Mouse (Mus musculus) embryo, embryonic 10 days (tissue): ENCODE results near the gene Pvalb.

ENCODE experiments used
- DNase-seq: peaks from one replicate; pipeline ENCODE4 v3.0.0-alpha.2; 2015; ENCODE audit warnings: low spot score

The Pvalb gene

GRCm38 (mm10) chr15:78195096-78195880 lies 10.9 kb downstream of the Pvalb start:
- no peak for DNase-seq

- DNase-seq, result no peak
Measured at GRCm38 (mm10) chr15:78194320-78194719, 11.9 kb downstream of the Pvalb start.

GRCm38 (mm10) chr15:78189636-78190035 lies 16.6 kb downstream of the Pvalb start:
- no peak for DNase-seq

DNA sequence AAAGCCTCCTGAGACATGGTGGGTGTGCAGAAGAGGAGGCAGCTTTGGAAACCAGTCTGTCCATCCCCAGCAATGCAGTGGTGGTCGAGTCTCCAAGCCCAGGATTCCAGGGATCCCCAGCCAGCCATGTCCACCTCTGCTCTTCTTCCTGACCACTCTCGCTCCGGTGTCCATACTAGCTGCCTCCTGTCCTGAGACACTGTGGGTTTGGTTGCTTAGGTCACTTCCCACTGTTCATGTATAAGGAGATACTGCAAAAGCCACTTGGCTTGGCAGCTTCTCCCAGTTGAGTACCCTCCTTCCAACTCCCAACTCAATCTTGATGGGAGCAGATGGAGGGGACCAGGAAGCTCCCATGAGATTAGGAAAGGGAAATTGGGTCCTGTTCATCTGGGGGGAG lies 17.7 kb downstream of the Pvalb start:
- DNase-seq, result no peak

- DNase-seq, result no peak
Measured at GRCm38 (mm10) chr15:78186906-78187305, 19.3 kb downstream of the Pvalb start.

DNA sequence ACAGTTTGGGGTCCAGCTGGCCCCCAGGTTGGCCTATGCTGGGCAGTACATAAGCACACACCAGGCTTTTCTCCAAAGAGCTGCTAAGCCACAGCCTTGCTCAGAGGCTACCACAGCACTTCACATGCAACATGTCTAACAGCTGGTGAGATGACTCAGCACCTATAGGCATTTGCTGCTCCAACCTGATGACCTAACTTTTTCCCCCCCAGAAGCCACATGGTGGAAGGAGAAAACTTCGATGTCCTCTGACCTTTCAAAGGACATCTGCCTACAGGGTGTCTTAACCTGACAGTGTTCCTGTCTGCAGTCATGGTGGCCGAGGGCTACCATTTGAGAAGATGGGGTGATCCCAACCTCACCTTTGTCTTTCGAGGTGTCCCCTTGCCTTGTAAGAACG lies 20.6 kb downstream of the Pvalb start:
- no peak for DNase-seq

DNA sequence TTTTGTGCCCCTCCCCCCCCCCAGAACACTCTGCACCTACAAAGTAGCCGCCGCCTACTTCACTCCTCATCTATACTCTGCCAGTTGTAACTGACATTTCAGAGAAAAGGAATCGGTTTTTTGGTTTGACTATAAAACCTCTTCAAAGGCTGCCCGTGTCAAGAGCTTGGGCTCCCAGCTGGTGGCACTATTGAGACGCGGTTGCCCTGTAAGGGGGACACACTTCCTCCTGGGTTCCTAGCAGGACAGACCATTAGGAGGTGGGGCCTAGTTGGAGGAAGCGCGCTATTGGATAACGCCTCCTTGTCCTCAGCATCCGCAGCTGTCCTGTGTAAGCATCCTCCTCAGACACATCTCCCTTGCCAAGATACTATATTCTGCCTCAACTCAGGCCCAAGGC lies 21.3 kb downstream of the Pvalb start:
- peak; percentile 89 for DNase-seq

GRCm38 (mm10) chr15:78181701-78182405 lies 24.3 kb downstream of the Pvalb start:
- no peak for DNase-seq

DNA sequence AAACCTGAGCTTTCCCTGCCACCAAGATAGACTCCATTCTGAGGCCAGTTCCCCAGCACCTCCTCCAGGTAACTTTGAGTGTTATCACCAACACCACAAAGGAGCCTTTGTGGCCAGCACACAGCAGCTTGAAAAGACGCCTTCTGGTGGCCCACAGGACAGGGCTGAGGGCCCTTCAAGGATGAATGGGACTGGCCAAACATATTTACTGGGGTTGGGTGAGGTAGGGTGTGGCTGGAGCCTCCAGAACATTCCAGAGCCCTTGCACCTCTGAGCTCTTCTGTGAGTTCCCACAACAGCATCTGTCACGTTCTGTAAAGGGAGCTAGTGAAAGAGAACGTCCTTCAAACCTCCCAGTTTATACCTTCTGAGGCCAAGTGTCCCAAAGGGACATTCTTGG lies 26.4 kb downstream of the Pvalb start:
- DNase-seq, result no peak

DNA sequence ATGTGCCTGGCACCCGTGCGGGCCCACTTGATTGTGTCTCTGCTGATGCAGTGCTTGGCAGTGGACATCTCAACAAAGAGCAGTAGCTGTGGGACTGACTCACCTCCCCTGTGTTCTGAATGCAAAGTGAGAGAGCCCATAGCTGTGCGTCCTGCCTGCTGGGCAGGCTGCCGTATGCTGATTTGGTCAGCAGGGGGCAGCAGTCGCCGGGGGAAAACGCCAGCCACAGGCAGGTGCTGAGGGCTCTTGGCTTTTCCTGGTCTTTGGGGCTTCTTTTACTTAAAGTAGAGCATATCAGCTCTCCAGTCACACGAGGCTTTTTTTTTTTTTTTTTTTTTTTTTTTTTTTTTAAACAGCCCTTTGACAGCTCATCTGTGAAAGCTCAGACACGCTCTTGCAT lies 27.8 kb downstream of the Pvalb start:
- DNase-seq, result peak; percentile 75

DNA sequence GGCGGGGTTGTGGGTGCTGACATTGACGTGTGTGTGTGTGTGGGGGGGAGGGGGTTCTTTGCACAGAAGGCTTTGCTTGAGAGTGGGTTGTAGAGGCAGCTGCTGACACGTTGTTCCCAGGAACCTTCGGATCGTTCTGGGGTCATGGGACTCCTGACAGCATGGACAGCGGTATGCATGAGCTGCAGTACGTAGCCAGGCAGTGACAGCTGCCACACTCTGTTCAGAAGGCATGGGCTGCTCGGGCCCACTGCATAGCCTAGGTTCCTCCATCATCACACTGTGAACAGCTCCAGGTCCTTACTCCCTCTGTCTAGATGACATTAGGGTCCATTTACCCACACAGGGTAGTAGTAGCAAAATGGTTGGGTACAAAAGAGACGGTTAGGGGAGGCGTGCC lies 28.9 kb downstream of the Pvalb start:
- no peak for DNase-seq

DNA sequence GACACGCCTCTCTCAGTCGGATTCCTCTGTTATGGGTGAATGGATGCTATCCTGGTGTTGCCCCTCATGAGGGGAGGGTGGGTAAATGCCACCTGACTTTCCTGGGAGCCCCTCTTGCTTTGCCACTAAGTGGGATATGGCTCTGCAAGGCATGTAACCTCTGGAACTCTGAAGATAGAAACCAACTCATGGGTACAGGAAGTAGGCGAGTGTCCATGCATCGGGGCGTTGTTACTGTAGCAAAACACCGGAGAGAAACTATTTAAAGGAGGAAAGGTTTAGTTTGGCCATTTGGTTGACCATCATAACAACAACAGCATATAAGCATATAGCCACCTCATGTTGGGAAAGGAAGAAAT lies 31.3 kb downstream of the Pvalb start:
- no peak for DNase-seq

GRCm38 (mm10) chr15:78173972-78174886 lies 32.0 kb downstream of the Pvalb start, which contains the start of gene Ift27:
Ift27 (minus strand) TSS chr15:78174107.
- peak; percentile 99 for DNase-seq

GRCm38 (mm10) chr15:78172899-78173817 lies 33.0 kb downstream of the Pvalb start:
- peak; percentile 21 for DNase-seq

DNA sequence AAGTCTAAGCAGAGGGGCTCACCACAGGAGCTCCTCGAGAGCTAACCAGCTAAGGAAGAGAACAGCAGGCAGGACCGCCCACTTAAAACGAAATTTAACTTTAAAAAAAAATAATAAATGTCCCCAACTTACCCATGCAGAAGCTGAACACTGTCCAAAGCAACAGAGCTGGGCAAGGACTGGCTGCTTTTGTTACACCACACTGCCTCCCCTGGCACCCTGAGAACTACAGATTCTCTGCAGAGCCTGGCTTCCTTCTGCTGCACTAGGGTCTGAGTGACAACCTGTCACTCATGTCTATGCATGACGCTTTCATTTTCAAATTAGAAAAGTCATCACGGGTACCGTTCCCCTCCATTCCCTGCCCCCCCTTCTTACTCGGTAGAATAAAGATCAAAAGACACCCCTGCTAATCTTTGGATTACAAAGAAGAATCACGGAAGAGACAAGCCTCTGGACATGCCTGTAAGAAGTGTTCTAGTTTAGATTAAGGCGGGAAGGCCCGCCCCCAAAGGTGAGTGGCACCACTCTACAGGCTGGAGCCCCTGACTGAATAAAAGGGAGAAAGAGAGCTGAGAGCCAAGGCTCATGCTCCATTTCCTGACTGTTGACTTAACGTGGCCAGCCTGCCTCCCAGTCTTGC lies 33.8 kb downstream of the Pvalb start:
- DNase-seq, result no peak

DNA sequence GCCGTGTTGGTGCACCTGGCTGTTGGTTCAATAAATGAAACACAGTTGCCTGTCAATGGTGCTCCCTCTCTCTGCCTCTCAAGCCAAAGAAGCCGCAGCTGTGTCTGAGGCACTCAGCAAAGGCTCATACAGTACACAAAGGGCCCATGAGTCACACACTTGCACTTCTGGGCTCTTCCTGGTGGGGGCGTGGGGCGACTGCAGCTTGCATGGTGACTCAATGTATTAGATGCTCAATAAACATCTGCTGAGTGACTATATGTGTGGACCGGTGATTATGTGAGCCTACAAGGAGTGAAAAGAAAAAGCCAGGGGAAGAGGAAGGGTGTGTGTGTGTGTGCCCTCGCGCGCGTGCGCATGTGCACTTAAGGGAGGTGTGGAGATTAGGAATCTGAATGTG lies 34.5 kb downstream of the Pvalb start:
- DNase-seq, result no peak

DNA sequence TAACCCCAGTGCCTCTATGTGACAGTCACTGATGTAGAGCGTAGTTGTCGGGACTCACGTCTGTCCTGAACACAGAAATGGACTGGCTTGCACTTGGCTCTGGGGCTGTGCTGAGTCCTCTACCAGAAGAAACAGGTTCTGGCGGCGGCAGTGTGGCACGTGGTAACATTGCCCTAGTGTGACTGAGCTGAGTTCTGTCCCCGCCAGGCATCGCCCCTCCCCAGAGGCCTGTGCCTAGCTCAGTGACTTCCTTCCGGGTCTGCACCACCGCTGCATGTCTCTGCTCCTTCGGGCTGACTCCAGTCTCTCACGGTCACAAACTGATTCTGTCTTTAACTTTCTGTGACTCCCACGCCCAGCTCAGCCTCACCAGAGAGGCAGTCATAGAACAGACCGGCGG lies 35.5 kb downstream of the Pvalb start:
- no peak for DNase-seq

DNA sequence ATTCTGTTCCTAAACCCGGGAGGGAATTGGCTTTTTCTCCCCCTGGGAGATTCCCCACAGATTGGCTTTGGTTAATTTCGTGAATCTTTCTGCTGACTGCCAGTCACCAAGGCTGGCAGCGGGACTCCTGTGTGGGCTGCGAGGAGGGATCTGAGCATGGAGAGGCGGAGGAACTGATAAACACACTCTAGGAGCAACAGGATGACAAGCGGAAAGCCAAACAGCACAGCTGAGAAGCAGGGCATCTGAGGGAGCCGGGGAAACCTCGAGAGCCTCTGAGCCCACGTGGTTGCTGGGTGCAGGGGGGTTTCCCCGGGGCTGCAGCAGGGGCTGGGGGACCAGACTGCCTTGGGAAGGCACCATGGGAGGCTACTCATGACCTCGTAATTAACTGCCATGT lies 36.6 kb downstream of the Pvalb start:
- no peak for DNase-seq

GRCm38 (mm10) chr15:78165292-78165691 lies 40.9 kb downstream of the Pvalb start:
- no peak for DNase-seq

- DNase-seq, result no peak
Measured at GRCm38 (mm10) chr15:78164466-78164865, 41.7 kb downstream of the Pvalb start.

DNA sequence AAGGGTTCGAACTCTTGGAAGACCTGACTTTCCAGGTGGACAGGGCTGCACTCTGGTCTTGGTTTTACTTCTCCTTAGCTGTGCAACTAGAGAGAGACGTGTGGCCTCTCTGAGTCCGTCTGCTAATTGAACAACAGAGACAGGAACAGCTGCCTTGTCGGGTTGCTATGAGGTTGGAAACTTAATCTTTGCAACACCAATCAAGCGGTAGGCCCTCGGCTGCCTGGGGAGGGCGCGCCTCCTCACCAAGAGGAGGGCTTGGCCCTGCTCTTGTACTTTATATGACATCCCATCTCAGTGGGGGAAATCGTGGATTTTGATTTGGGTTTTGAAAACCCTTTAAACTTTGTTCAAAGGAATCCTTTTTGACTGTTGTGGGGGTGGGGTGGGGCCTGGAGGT lies 44.3 kb downstream of the Pvalb start:
- DNase-seq, result no peak
